In genomic region chr11:119913935-119914314, GRCm38 (mm10) we compare ENCODE assay signal across 8 mouse cellular contexts. TPM values are rescaled to one million over a fixed set of nuclear protein-coding genes. Genes with fewer than 3 reads are reported as not detected.
DNase-seq lines count a peak whose midpoint lies in the region; ATAC-seq lines count a peak whose summit lies in the region.

No protein-coding gene starts in this region.

- H3K27me3 ChIP-seq in forebrain, embryonic 13.5 days: peaks cover 3% of the 10 kb centered on the region; the same call in 1 of the 2 replicates
- no peaks in the 10 kb centered on the region for H3K27me3 ChIP-seq in liver, embryonic 15.5 days

- H3K4me1 ChIP-seq in forebrain, embryonic 13.5 days: peaks cover 37% of the 10 kb centered on the region
- H3K4me1 ChIP-seq in liver, embryonic 15.5 days (replicated peaks): peaks cover 44% of the 10 kb centered on the region

- H3K9ac ChIP-seq in forebrain, embryonic 13.5 days: peak overlapping the region; percentile 90
- H3K9ac ChIP-seq in liver, embryonic 15.5 days: peak overlapping the region; percentile 88

- DNase-seq in frontal cortex, adult 2 months (ENCODE audit: extremely low spot score in 1 of 2, low spot score in 1 of 2): no peak
- no peak for DNase-seq in gastrocnemius, adult 18-20 months (ENCODE audit: low spot score)
- no peak for DNase-seq in thymus, postnatal 4 days

- ATAC-seq in frontal cortex, adult (ENCODE audit: low TSS enrichment): 0 out of 2 replicates have a peak, but pooled peaks have one; percentile 11
- ATAC-seq in CD4-positive, CD25-positive, alpha-beta regulatory T cell, adult 4 months: peak; percentile 35
- ATAC-seq in forebrain, embryonic 13.5 days: no peak; the same call in 1 of the 2 replicates
- ATAC-seq in liver, embryonic 15.5 days (ENCODE audit: insufficient read depth): peak; percentile 41
- no peak for ATAC-seq in granulocyte monocyte progenitor cell, adult 5-6 weeks (replicated peaks; ENCODE audit: poor library complexity, severe bottlenecking)

- H3K4me3 ChIP-seq in forebrain, embryonic 13.5 days: peak overlapping the region; percentile 88
- H3K4me3 ChIP-seq in liver, embryonic 15.5 days (replicated peaks): peak overlapping the region; percentile 86

- peaks cover 33% of the 10 kb centered on the region for H3K36me3 ChIP-seq in forebrain, embryonic 13.5 days (ENCODE audit: poor library complexity, severe bottlenecking)
- H3K36me3 ChIP-seq in liver, embryonic 15.5 days (replicated peaks): peaks cover 28% of the 10 kb centered on the region

- peak overlapping the region; percentile 53 for H3K27ac ChIP-seq in forebrain, embryonic 13.5 days
- H3K27ac ChIP-seq in liver, embryonic 15.5 days (replicated peaks): peak overlapping the region; percentile 75

- WGBS in forebrain, embryonic 13.5 days: under 1% methylated on average over 26 of the region's 26 CpGs
- under 1% methylated on average over 26 of the region's 26 CpGs for WGBS in liver, embryonic 15.5 days (ENCODE audit: insufficient replicate concordance)

- H3K9me3 ChIP-seq in forebrain, embryonic 13.5 days (replicated peaks): no peaks in the 10 kb centered on the region
- no peaks in the 10 kb centered on the region for H3K9me3 ChIP-seq in liver, embryonic 15.5 days (replicated peaks)

- H3K4me2 ChIP-seq in forebrain, embryonic 13.5 days: peak overlapping the region; percentile 99
- peak overlapping the region; percentile 86 for H3K4me2 ChIP-seq in liver, embryonic 15.5 days

RNA-seq across cellular contexts. Expression of gene Chmp6, which starts 0.7 kb away (rescaled TPM):
- 42.3 and 45.3 TPM in 2 replicates for polyA plus RNA-seq in frontal cortex, adult 2 months (2012; rRNA removed)
- polyA plus RNA-seq in CD4-positive, CD25-positive, alpha-beta regulatory T cell, adult 4 months (2017; shearing (Covaris generic)): 10 to 100 TPM; 46.8 to 64.7 TPM
- polyA plus RNA-seq in forebrain, embryonic 13.5 days (2015; fragmentation: Nextera tagmentation; extraction: Ambion mirVana): 91.9 and 103 TPM in 2 replicates
- 25.4 and 29.5 TPM in 2 replicates for polyA plus RNA-seq in liver, embryonic 15.5 days (2015; fragmentation: Nextera tagmentation; extraction: Ambion mirVana)
- 15.9 and 18.0 TPM in 2 replicates for total RNA-seq in granulocyte monocyte progenitor cell, adult 5-6 weeks (2014; fragmentation: Nextera tagmentation)
- 60.8 and 73.0 TPM in 2 replicates for total RNA-seq in granulocyte monocyte progenitor cell, adult 5-6 weeks (2017)
- 10 to 100 TPM; 32.7 to 33.3 TPM for total RNA-seq in gastrocnemius, adult 18-20 months (2021)

RNA-seq across cellular contexts. Expression of gene Baiap2, which starts 28.6 kb away (rescaled TPM):
- polyA plus RNA-seq in frontal cortex, adult 2 months (2012; rRNA removed): 229 and 240 TPM in 2 replicates
- polyA plus RNA-seq in CD4-positive, CD25-positive, alpha-beta regulatory T cell, adult 4 months (2017; shearing (Covaris generic)): 10 to 100 TPM in 1 of 2 experiments, 1 to 10 TPM in 1; 7.9 to 11.5 TPM
- polyA plus RNA-seq in forebrain, embryonic 13.5 days (2015; fragmentation: Nextera tagmentation; extraction: Ambion mirVana): 14.2 and 15.0 TPM in 2 replicates
- 8.0 and 9.4 TPM in 2 replicates for polyA plus RNA-seq in liver, embryonic 15.5 days (2015; fragmentation: Nextera tagmentation; extraction: Ambion mirVana)
- 8.0 and 10.6 TPM in 2 replicates for total RNA-seq in granulocyte monocyte progenitor cell, adult 5-6 weeks (2014; fragmentation: Nextera tagmentation)
- 5.9 and 23.5 TPM in 2 replicates for total RNA-seq in granulocyte monocyte progenitor cell, adult 5-6 weeks (2017)
- total RNA-seq in gastrocnemius, adult 18-20 months (2021): 1 to 10 TPM; 1.1 to 1.9 TPM

Comparison
In these comparisons a context has a peak if more than half of its experiments do, and no peak if none do; other contexts are left out.
1. ATAC-seq: peak in frontal cortex, adult (single experiment), CD4-positive, CD25-positive, alpha-beta regulatory T cell, adult 4 months (single experiment) and liver, embryonic 15.5 days (single experiment); none in forebrain, embryonic 13.5 days (single experiment) and granulocyte monocyte progenitor cell, adult 5-6 weeks (single experiment).
2. RNA of gene Baiap2, which starts 28.6 kb away (polyA plus RNA-seq): 229 to 240 TPM in frontal cortex, adult 2 months; 14.2 to 15.0 TPM in forebrain, embryonic 13.5 days, 7.9 to 11.5 TPM in CD4-positive, CD25-positive, alpha-beta regulatory T cell, adult 4 months and 8.0 to 9.4 TPM in liver, embryonic 15.5 days; every median in the first group is over 10 times any median in the second.